Comparison of ENCODE assay signal across 44 mouse cellular contexts in the genomic region with DNA sequence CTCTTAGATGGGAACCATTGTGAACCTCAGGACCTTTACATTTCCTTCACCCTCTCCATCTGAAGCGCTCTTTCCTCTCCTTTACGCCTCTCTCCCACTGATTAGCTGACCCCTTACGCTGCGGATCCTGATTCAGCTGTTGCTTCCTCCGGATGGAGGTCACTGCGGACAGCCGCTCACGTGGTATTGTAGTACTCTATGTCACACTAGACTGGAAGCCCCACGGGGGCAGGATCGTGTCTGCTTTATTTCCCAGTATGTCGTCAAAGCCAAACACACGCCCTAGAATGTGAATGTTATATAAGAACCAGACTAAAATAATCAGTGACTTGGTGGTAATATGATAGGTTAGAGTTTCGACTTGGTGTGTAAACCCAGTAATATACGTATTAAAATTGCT. TPM values are rescaled to one million over a fixed set of nuclear protein-coding genes. Genes with fewer than 3 reads are reported as not detected.
"Had no signal": no experiment of that assay in that cellular context is flagged by ENCODE, and none has a peak within 500 bp of the region (broad histone marks: within the 10 kb centered on the region; RNA-seq: fewer than 3 reads in every experiment).

No protein-coding gene starts in this region.

- DNase-seq: left cerebral cortex, postnatal 4 days; liver; liver, embryonic 13.5 days; liver, postnatal 0 days; lung, adult 18-20 months; lung, adult 2 months; lung, embryonic 14.5 days; lung, postnatal 10 days; lung, postnatal 14 days; lung, postnatal 36 days; lung, postnatal 4 days; midbrain, embryonic 14.5 days had no signal

- H3K4me2 ChIP-seq: limb, embryonic 12.5 days; limb, embryonic 13.5 days; limb, embryonic 15.5 days; liver, embryonic 11.5 days; liver, embryonic 12.5 days; liver, embryonic 13.5 days; liver, embryonic 15.5 days; lung, embryonic 14.5 days; lung, embryonic 15.5 days; midbrain, embryonic 11.5 days; midbrain, embryonic 12.5 days; midbrain, embryonic 13.5 days; midbrain, embryonic 15.5 days; neural tube, embryonic 12.5 days; neural tube, embryonic 13.5 days had no signal

- H3K36me3 ChIP-seq: limb, embryonic 10.5 days; limb, embryonic 12.5 days; limb, embryonic 13.5 days; limb, embryonic 15.5 days; liver, embryonic 12.5 days; liver, embryonic 13.5 days; liver, embryonic 15.5 days; lung, embryonic 15.5 days; midbrain, embryonic 10.5 days; midbrain, embryonic 12.5 days; midbrain, embryonic 13.5 days; midbrain, embryonic 15.5 days; neural tube, embryonic 12.5 days; neural tube, embryonic 13.5 days had no signal

- H3K4me1 ChIP-seq: limb, embryonic 10.5 days; limb, embryonic 12.5 days; limb, embryonic 13.5 days; limb, embryonic 15.5 days; liver, embryonic 12.5 days; liver, embryonic 13.5 days; liver, embryonic 15.5 days; lung, embryonic 15.5 days; midbrain, embryonic 10.5 days; midbrain, embryonic 12.5 days; midbrain, embryonic 13.5 days; midbrain, embryonic 15.5 days; neural tube, embryonic 12.5 days; neural tube, embryonic 13.5 days had no signal

- ATAC-seq: liver, embryonic 12.5 days; liver, postnatal 0 days; lung, postnatal 0 days; midbrain, embryonic 13.5 days; midbrain, embryonic 15.5 days; midbrain, embryonic 16.5 days had no signal

- H3K27ac ChIP-seq: limb, embryonic 10.5 days; limb, embryonic 12.5 days; limb, embryonic 13.5 days; limb, embryonic 15.5 days; liver, embryonic 12.5 days; liver, embryonic 13.5 days; liver, embryonic 14.5 days; liver, embryonic 15.5 days; lung, embryonic 15.5 days; macrophage; midbrain, embryonic 10.5 days; midbrain, embryonic 12.5 days; midbrain, embryonic 13.5 days; midbrain, embryonic 15.5 days; neural tube, embryonic 12.5 days; neural tube, embryonic 13.5 days had no signal

- H3K4me3 ChIP-seq: limb, embryonic 10.5 days; limb, embryonic 12.5 days; limb, embryonic 13.5 days; limb, embryonic 15.5 days; liver, embryonic 12.5 days; liver, embryonic 13.5 days; liver, embryonic 15.5 days; lung, embryonic 15.5 days; megakaryocyte, embryonic 14.5 days; midbrain, embryonic 10.5 days; midbrain, embryonic 12.5 days; midbrain, embryonic 13.5 days; midbrain, embryonic 15.5 days; myocyte; neural tube, embryonic 12.5 days; neural tube, embryonic 13.5 days had no signal

- H3K9ac ChIP-seq: limb, embryonic 12.5 days; limb, embryonic 13.5 days; limb, embryonic 15.5 days; liver, embryonic 12.5 days; liver, embryonic 13.5 days; liver, embryonic 14.5 days; liver, embryonic 15.5 days; liver, postnatal 0 days; lung, embryonic 14.5 days; lung, embryonic 15.5 days; midbrain, embryonic 12.5 days; midbrain, embryonic 13.5 days; midbrain, embryonic 15.5 days; neural tube, embryonic 12.5 days; neural tube, embryonic 13.5 days had no signal

- H3K27me3 ChIP-seq: limb, embryonic 12.5 days; limb, embryonic 13.5 days; limb, embryonic 15.5 days; liver, embryonic 12.5 days; liver, embryonic 13.5 days; liver, embryonic 15.5 days; lung, embryonic 15.5 days; megakaryocyte, embryonic 14.5 days; midbrain, embryonic 12.5 days; midbrain, embryonic 13.5 days; midbrain, embryonic 15.5 days; neural tube, embryonic 12.5 days; neural tube, embryonic 13.5 days had no signal

- H3K9me3 ChIP-seq: limb, embryonic 10.5 days; limb, embryonic 12.5 days; limb, embryonic 13.5 days; limb, embryonic 15.5 days; liver, embryonic 12.5 days; liver, embryonic 13.5 days; liver, embryonic 15.5 days; lung, embryonic 15.5 days; midbrain, embryonic 12.5 days; midbrain, embryonic 13.5 days; midbrain, embryonic 15.5 days; neural tube, embryonic 12.5 days; neural tube, embryonic 13.5 days had no signal

RNA-seq across cellular contexts. Expression of a gene that starts 25.1 kb away (rescaled TPM):
- total RNA-seq: left cerebral cortex, postnatal 10 days; left cerebral cortex, postnatal 14 days; left cerebral cortex, postnatal 25 days; left cerebral cortex, postnatal 4 days; megakaryocyte progenitor cell, adult 5-6 weeks; megakaryocyte, adult 5-6 weeks; megakaryocyte-erythroid progenitor cell, adult 5-6 weeks; midbrain, postnatal 0 days; monocyte, adult 5-6 weeks had no signal
- polyA plus RNA-seq: limb, embryonic 11.5 days; limb, embryonic 12.5 days; liver, adult 2 months; liver, embryonic 12.5 days; macrophage; midbrain, embryonic 11.5 days; midbrain, embryonic 12.5 days; midbrain, embryonic 13.5 days; midbrain, embryonic 14.5 days; midbrain, embryonic 15.5 days; midbrain, embryonic 16.5 days; midbrain, postnatal 0 days; neural tube, embryonic 12.5 days had no signal

RNA-seq across cellular contexts. Expression of a gene that starts 44.5 kb away (rescaled TPM):
- total RNA-seq: left cerebral cortex, postnatal 10 days; left cerebral cortex, postnatal 14 days; left cerebral cortex, postnatal 25 days; left cerebral cortex, postnatal 4 days; liver, adult 2 months; megakaryocyte progenitor cell, adult 5-6 weeks; megakaryocyte, adult 5-6 weeks; megakaryocyte-erythroid progenitor cell, adult 5-6 weeks; midbrain, postnatal 0 days; monocyte, adult 5-6 weeks had no signal
- polyA plus RNA-seq: limb, embryonic 10.5 days; limb, embryonic 11.5 days; limb, embryonic 12.5 days; limb, embryonic 13.5 days; limb, embryonic 15.5 days; liver, adult 2 months; liver, embryonic 11.5 days; liver, embryonic 13.5 days; liver, postnatal 0 days; lung, embryonic 15.5 days; macrophage; midbrain, embryonic 10.5 days; midbrain, embryonic 11.5 days; midbrain, embryonic 12.5 days; midbrain, embryonic 13.5 days; midbrain, embryonic 14.5 days; midbrain, embryonic 16.5 days; neural tube, embryonic 11.5 days; neural tube, embryonic 12.5 days; neural tube, embryonic 13.5 days had no signal

RNA-seq across cellular contexts. Expression of a gene that starts 57.6 kb away (rescaled TPM):
- total RNA-seq: liver, adult 2 months; megakaryocyte progenitor cell, adult 5-6 weeks; megakaryocyte, adult 5-6 weeks had no signal
- polyA plus RNA-seq: limb, embryonic 10.5 days; limb, embryonic 11.5 days; liver, adult 2 months; liver, embryonic 11.5 days; liver, embryonic 13.5 days; liver, embryonic 15.5 days; liver, postnatal 0 days; macrophage; myocyte had no signal
